Mouse (Mus musculus) adipose tissue, adult 10 weeks (tissue): Measurements from ENCODE around the gene Slc52a3. TPM values are rescaled to one million over a fixed set of nuclear protein-coding genes. Genes with fewer than 3 reads are reported as not detected.

ENCODE experiments used
- polyA plus RNA-seq: library from polyadenylated mRNA; stranded (reverse); fragments of 350-450 nt; fragmentation: Illumina TruSeq; extraction: RNeasy Lipid Tissue Mini Kit (QIAGEN cat#74804); gene quantifications from one replicate; pipeline ENCODE4 v1.2.3, GENCODE M21; 2014; ENCODE audit warnings: low read depth, low replicate concordance

Gene Slc52a3
- 26.7 TPM for polyA plus RNA-seq

DNA sequence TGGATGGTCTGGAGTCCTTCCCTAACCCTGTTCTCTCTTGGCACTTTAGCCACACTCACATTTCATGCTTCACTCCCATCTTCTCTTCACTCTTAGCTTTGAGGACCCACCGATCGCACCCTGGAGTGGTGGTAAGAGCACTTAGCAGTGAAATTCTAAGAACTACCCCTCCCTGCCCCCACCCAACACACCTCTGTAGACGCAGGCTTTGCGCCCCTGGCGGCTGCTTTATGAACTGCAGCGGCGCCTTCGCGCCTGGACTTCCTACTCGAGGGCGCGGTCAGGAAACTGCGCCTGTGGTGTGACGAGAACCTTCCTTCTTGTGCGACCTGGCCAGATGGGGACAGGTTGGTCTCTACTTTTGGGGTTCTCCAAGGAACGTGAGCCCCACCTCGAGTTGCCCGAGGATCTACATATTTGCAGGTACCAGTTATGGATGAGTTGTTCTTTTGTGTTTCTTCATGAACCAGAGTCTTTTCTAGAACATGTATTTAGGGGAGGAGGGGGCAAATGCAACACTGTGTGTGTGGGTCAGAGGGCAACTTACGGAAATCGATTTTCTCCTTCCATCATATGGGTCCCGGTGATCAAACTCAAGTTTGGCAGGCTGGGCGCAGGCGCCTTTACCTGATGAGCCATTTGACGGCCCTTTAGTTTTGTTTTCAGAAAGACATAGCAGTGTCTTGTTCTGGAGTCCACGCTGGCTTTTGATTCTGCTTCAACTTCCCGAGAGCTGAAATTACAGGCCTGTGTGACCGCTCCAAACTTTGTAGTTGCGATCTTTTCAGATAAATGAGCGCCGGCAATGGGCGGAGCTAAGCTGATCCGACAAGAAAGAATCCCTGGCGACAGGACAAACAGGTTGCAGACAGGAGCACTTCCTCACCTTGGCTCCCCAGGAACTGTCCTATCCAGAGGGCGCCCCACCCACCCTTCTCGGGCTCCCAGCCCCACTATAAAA, at the start of gene Slc52a3:
TSS of gene Slc52a3 (plus strand) at position 283 of the 961 bp plus-strand sequence.

GRCm38 (mm10) chr2:151979470-151980354, 16.6 kb upstream of the Slc52a3 start, which contains the start of gene Fam110a:
Gene Fam110a, minus strand, starts transcription at chr2:151980219.

Other genes with a start within 250 kb of the Slc52a3 start
- gene Rspo4, start 153.6 kb upstream of the Slc52a3 start, polyA plus RNA-seq, result not detected
- gene Angpt4, start 85.3 kb upstream of the Slc52a3 start, polyA plus RNA-seq, result 14.7 TPM
- 14.3 TPM for gene Fam110a, start 16.3 kb upstream of the Slc52a3 start, polyA plus RNA-seq
- gene Scrt2, start 85.0 kb downstream of the Slc52a3 start, polyA plus RNA-seq, result 0.58 TPM
- gene Srxn1, start 109.0 kb downstream of the Slc52a3 start, polyA plus RNA-seq, result 62.8 TPM
- gene Tcf15, start 147.1 kb downstream of the Slc52a3 start, polyA plus RNA-seq, result 6.0 TPM
- gene Csnk2a1, start 230.3 kb downstream of the Slc52a3 start, polyA plus RNA-seq, result 53.3 TPM